Mouse (Mus musculus) midbrain, embryonic 11.5 days (tissue): ENCODE data around the gene Ocln. TPM values are rescaled to one million over a fixed set of nuclear protein-coding genes. Genes with fewer than 3 reads are reported as not detected.
"Not testable (repeated sequence)": the region's sequence is repeated elsewhere in the genome, so short reads cannot be mapped to it uniquely, and the experiment has no call there.

ENCODE experiments used
- ATAC-seq: fragments of 200-750 bp; cut with Nextera tagmentation; 2 replicates; pipeline ENCODE4 v1.8.0; 2017; ENCODE audit warnings: moderate TSS enrichment, moderate library complexity; ENCODE audit not compliant: low FRiP score
- DNase-seq: peaks from one replicate; pipeline ENCODE4 v3.0.0; 2015; ENCODE audit warnings: low spot score; ENCODE audit errors: missing footprints
- H3K27ac ChIP-seq: fragments of 300-500 bp; sonication (generic); 2 replicates; pipeline ENCODE4 v1.5.1; 2014; ENCODE audit warnings: low read depth, low read length
- H3K27me3 ChIP-seq: fragments of 300-500 bp; sonication (generic); 2 replicates; pipeline ENCODE4 v1.6.1; 2014; ENCODE audit warnings: mild to moderate bottlenecking, low read length, moderate library complexity, mixed read lengths; ENCODE audit not compliant: control insufficient read depth, insufficient read depth
- H3K36me3 ChIP-seq: fragments of 300-500 bp; sonication (generic); 2 replicates; pipeline ENCODE4 v1.6.1; 2014; ENCODE audit warnings: mild to moderate bottlenecking, low read length, moderate library complexity, mixed read lengths; ENCODE audit not compliant: control insufficient read depth, insufficient read depth
- H3K4me1 ChIP-seq: fragments of 300-500 bp; sonication (generic); 2 replicates; pipeline ENCODE4 v1.6.1; 2014; ENCODE audit warnings: low read length; ENCODE audit not compliant: control insufficient read depth, insufficient read depth
- H3K4me2 ChIP-seq: fragments of 300-500 bp; sonication (generic); 2 replicates; pipeline ENCODE4 v1.6.1; 2014; ENCODE audit warnings: mild to moderate bottlenecking, moderate library complexity
- H3K4me3 ChIP-seq: fragments of 300-500 bp; sonication (generic); 2 replicates; pipeline ENCODE4 v1.5.1; 2014; ENCODE audit warnings: low read depth, low read length
- H3K9ac ChIP-seq: fragments of 300-500 bp; sonication (generic); 2 replicates; pipeline ENCODE4 v1.6.1; 2014; ENCODE audit warnings: low read length
- H3K9me3 ChIP-seq: fragments of 300-500 bp; sonication (generic); 2 replicates; pipeline ENCODE4 v1.6.1; 2016; ENCODE audit warnings: low read length; ENCODE audit not compliant: control insufficient read depth
- WGBS: fragments of 180-500 bp; shearing (Covaris S2); extraction: QIAGEN DNeasy Blood & Tissue Kit; methylation state at CpG from one replicate; pipeline ENCODE4 v1.1.7; 2014; 5-methylcytosine and 5-hydroxymethylcytosine counted together
- polyA plus RNA-seq: library from polyadenylated mRNA; unstranded; fragments of >200 nt; fragmentation: Nextera tagmentation; extraction: Ambion mirVana; gene quantifications from 2 replicates; pipeline ENCODE4 v1.2.1, GENCODE M21; 2014

Ocln gene
- polyA plus RNA-seq, 1 experiment from 2014 or later, result 1.5 TPM

GRCm38 (mm10) chr13:100483610-100484009 is 68.9 kb downstream of the Ocln start:
- H3K4me3 ChIP-seq, result no peak overlapping the region
- no peak for DNase-seq
- no peak overlapping the region for H3K9ac ChIP-seq
- no peaks in the 10 kb centered on the region for H3K4me1 ChIP-seq
- no peaks in the 10 kb centered on the region for H3K27me3 ChIP-seq
- H3K36me3 ChIP-seq, result peaks cover 7% of the 10 kb centered on the region
- no peak for ATAC-seq
- H3K4me2 ChIP-seq, result no peak overlapping the region
- H3K9me3 ChIP-seq, result no peaks in the 10 kb centered on the region
- 95% methylated on average over 7 of the region's 7 CpGs for WGBS
- H3K27ac ChIP-seq, result no peak overlapping the region

DNA sequence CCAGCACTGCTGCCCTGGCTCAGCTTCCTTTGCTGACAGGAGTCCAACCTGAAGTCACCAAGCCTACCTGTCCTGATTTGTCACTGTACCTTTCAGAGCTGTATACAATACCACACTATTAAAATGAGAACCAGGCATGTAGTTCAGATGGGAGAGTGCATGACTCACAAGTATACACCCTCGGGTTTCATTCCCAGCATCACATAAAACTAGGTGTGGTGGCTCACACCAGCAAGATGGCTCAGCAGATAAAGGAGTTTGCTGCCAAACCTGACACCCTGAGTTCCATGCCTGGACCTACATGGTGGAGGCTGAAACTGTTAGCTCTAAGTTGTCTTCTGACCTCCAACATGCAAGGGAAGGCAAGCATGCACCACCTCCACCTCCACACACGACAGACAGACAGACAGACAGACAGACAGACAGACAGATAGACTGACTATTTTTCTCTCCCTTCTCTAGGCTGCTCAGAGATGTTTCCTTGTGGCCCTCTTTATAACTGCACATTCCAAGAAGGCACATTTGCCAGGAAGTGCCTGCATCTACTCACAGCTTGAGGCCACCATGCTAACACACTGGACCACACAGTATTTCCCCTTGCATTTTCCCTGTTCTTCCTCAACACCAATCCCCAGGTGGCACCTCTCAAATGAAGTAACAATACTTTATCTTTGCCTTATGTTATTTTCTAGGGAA is 88.8 kb downstream of the Ocln start:
- H3K36me3 ChIP-seq, result peaks cover 11% of the 10 kb centered on the region; the same call in 1 of the 2 replicates

GRCm38 (mm10) chr13:100461336-100461735 is 91.2 kb downstream of the Ocln start:
- H3K9ac ChIP-seq, result no peak overlapping the region
- 89% methylated on average over 3 of the region's 3 CpGs for WGBS
- no peak overlapping the region for H3K27ac ChIP-seq
- ATAC-seq, result no peak
- no peak overlapping the region for H3K4me3 ChIP-seq
- peaks cover 5% of the 10 kb centered on the region; the same call in 1 of the 2 replicates for H3K36me3 ChIP-seq
- H3K4me1 ChIP-seq, result no peaks in the 10 kb centered on the region
- H3K4me2 ChIP-seq, result no peak overlapping the region
- DNase-seq, result no peak
- no peaks in the 10 kb centered on the region for H3K27me3 ChIP-seq
- H3K9me3 ChIP-seq, result no peaks in the 10 kb centered on the region

More for the DNA sequence above, 88.8 kb downstream of the Ocln start:
- 94% methylated on average over 2 of the region's 2 CpGs for WGBS
- Histone ChIP-seq H3K4me2 (no peak overlapping the region), H3K9me3 (no peaks in the 10 kb centered on the region), H3K27ac (no peak overlapping the region), H3K4me3 (no peak overlapping the region), H3K27me3 (no peaks in the 10 kb centered on the region), H3K9ac (no peak overlapping the region), H3K4me1 (no peaks in the 10 kb centered on the region)
- no peak for DNase-seq
- ATAC-seq, result no peak

- not testable (repeated sequence) for H3K27ac ChIP-seq
Observed at GRCm38 (mm10) chr13:100452415-100453127, 99.9 kb downstream of the Ocln start, which contains the start of gene Naip1. Gene Naip1, minus strand, starts transcription at chr13:100452869.

DNA sequence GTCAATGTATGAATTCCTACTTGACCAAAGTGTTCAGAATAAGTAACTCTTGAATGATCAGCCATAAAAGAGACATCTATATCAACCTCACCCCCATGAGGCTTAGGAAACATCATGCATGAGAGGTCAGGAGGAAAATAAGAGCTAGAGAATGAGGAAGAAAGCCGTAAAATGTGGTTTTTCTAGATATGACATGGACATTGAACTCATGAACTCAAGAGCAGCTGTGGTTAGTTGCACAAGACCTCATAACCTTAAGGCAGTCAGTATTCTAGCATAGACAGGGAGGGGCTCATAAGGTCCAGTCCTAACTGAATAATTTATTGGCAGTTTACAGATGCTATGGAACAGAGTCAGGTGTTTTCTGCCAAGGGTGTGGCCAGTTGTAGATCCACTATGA is 103.0 kb downstream of the Ocln start:
- H3K4me3 ChIP-seq, result no peak overlapping the region
- no peaks in the 10 kb centered on the region for H3K4me1 ChIP-seq
- no peak overlapping the region for H3K9ac ChIP-seq
- no peaks in the 10 kb centered on the region for H3K9me3 ChIP-seq
- H3K4me2 ChIP-seq, result no peak overlapping the region
- no peak for ATAC-seq
- no peak overlapping the region for H3K27ac ChIP-seq
- no peaks in the 10 kb centered on the region for H3K36me3 ChIP-seq
- no peaks in the 10 kb centered on the region for H3K27me3 ChIP-seq
- no peak for DNase-seq
- WGBS, result 86% methylated on average over 1 of the region's 1 CpGs

More at GRCm38 (mm10) chr13:100452415-100453127, 99.9 kb downstream of the Ocln start, which contains the start of gene Naip1:
- not testable (repeated sequence) for ATAC-seq, H3K4me1 ChIP-seq, H3K36me3 ChIP-seq, H3K4me2 ChIP-seq, H3K9ac ChIP-seq, H3K9me3 ChIP-seq, H3K4me3 ChIP-seq, DNase-seq, H3K27me3 ChIP-seq
- WGBS, result 85% methylated on average over 8 of the region's 8 CpGs

Other genes with a start within 250 kb of the Ocln start
- gene Naip6, start 235.0 kb downstream of the Ocln start, polyA plus RNA-seq, result 0.07 and 0.08 TPM in 2 replicates
- not detected in 2 replicates for gene Naip1, start 99.8 kb downstream of the Ocln start, polyA plus RNA-seq
- gene Gtf2h2, start 60.1 kb downstream of the Ocln start, polyA plus RNA-seq, result 85.4 and 86.2 TPM in 2 replicates
- 1.4 and 1.7 TPM in 2 replicates for gene Marveld2, start 64.3 kb upstream of the Ocln start, polyA plus RNA-seq
- 355 and 359 TPM in 2 replicates for gene Ak6, start 98.3 kb upstream of the Ocln start, polyA plus RNA-seq
- gene Rad17, start 98.3 kb upstream of the Ocln start, polyA plus RNA-seq, result 26.5 and 31.2 TPM in 2 replicates
- 21.4 and 24.6 TPM in 2 replicates for gene Taf9, start 98.9 kb upstream of the Ocln start, polyA plus RNA-seq
- gene Ccdc125, start 117.0 kb upstream of the Ocln start, polyA plus RNA-seq, result 1.4 and 2.6 TPM in 2 replicates
- 66.3 and 68.4 TPM in 2 replicates for gene Cdk7, start 178.2 kb upstream of the Ocln start, polyA plus RNA-seq
- gene Mrps36, start 191.9 kb upstream of the Ocln start, polyA plus RNA-seq, result 143 and 153 TPM in 2 replicates
- 56.2 and 60.8 TPM in 2 replicates for gene Cenph, start 223.2 kb upstream of the Ocln start, polyA plus RNA-seq
- 415 and 420 TPM in 2 replicates for gene Ccnb1, start 233.9 kb upstream of the Ocln start, polyA plus RNA-seq